Mouse (Mus musculus) heart, postnatal 25 days (tissue): ENCODE results near the gene Cdpf1. TPM values are rescaled to one million over a fixed set of nuclear protein-coding genes. Genes with fewer than 3 reads are reported as not detected.

ENCODE experiments used
- DNase-seq: peaks from one replicate; pipeline ENCODE4 v3.0.0; 2022; ENCODE audit warnings: low spot score
- intact Hi-C: fragments of 180-260 bp; cut with DNase I; formaldehyde crosslinking; loops from one replicate; pipeline ENCODE4 v1.15.1; 2025
- total RNA-seq, 2 experiments: library from RNA; stranded (reverse); gene quantifications; 2 replicates each; pipeline ENCODE4 v1.2.3; 2021

Gene Cdpf1
- total RNA-seq, 2 experiments from 2014 or later: 29.6 to 31.8 TPM

DNA sequence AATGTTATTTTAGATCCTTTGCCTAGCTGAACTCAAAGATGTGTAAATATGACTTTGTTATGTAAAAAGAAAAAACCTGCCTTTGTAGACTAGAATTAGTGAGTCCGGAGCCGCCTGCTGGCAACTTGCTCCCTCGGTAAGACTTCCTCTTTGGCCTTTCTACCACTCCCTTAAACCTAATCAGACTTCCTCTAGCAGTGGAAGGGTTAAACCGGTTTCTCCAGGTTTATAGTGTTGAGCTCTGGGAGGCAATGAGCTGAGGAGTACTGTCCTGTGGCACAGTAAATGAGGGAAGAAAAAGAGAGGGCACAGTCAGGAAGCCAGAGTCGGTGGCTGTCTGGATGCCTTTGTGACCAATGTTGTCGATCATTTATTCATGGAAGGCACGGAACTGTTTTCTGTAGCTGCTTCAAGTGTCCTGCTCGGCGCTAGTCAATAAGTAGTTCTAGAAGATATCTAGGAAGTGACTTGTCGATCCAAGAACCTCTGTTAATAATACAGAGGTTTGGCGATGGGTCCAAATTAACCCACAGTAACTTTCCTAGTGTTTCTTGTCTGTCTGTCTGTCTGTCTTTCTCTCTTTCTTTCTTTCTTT, 39.3 kb downstream of the Cdpf1 start:
- intact Hi-C loops: no loop called here
- DNase-seq: no peak

- intact Hi-C loops: no loop called here
- DNase-seq: no peak
Measured at GRCm38 (mm10) chr15:85771306-85772121, 40.0 kb downstream of the Cdpf1 start.

GRCm38 (mm10) chr15:85768991-85769390, 42.5 kb downstream of the Cdpf1 start:
- DNase-seq: no peak
- intact Hi-C loops: no loop called here

GRCm38 (mm10) chr15:85766677-85767076, 44.8 kb downstream of the Cdpf1 start:
- intact Hi-C loops: no loop called here
- no peak for DNase-seq

GRCm38 (mm10) chr15:85765022-85765421, 46.5 kb downstream of the Cdpf1 start:
- intact Hi-C loops: no loop called here
- no peak for DNase-seq

DNA sequence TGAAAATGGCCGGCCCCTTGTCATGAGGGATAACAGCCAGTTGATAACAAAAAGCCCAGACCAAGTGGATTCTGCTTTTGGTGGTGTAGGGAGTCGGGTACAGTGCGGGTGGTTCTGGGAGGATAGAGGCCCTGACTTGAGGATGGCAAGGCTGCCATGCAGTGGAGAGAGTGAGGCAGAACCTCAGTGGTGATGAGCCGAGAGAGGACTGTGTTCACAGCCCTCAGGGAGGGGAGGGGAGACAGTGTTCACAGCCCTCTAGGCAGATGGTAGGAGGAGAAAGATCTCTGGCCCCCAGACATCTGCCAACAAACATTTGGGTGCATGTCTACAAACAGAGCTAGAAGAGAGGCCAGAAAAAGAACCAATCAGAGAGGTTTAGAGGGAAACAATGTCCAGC, 48.7 kb downstream of the Cdpf1 start:
- intact Hi-C loops: no loop called here
- DNase-seq: no peak

GRCm38 (mm10) chr15:85757768-85758167, 53.7 kb downstream of the Cdpf1 start:
- intact Hi-C loops: no loop called here
- DNase-seq: no peak

Other genes starting within 250 kb of the Cdpf1 start
- under 1 TPM; 0.13 to 0.17 TPM for gene Wnt7b, start 229.2 kb downstream of the Cdpf1 start, total RNA-seq
- gene Ppara, start 76.7 kb downstream of the Cdpf1 start, total RNA-seq: 10 to 100 TPM; 44.7 to 58.8 TPM
- gene Pkdrej, start 10.0 kb upstream of the Cdpf1 start, total RNA-seq: 1 to 10 TPM; 2.6 to 2.7 TPM
- gene Ttc38, start 20.6 kb upstream of the Cdpf1 start, total RNA-seq: 10 to 100 TPM; 14.8 to 16.5 TPM
- gene Gtse1, start 48.0 kb upstream of the Cdpf1 start, total RNA-seq: under 1 TPM; 0.34 to 0.39 TPM
- 10 to 100 TPM; 16.4 to 20.7 TPM for gene Trmu, start 67.6 kb upstream of the Cdpf1 start, total RNA-seq
- 1 to 10 TPM; 6.6 to 7.2 TPM for gene Celsr1, start 222.1 kb upstream of the Cdpf1 start, total RNA-seq
- 10 to 100 TPM; 30.4 to 34.7 TPM for gene Gramd4, start 246.0 kb upstream of the Cdpf1 start, total RNA-seq